Mouse (Mus musculus): Measurements from ENCODE around the gene Cabp7. TPM values are rescaled to one million over a fixed set of nuclear protein-coding genes. Genes with fewer than 3 reads are reported as not detected.

Gene Cabp7
- total and polyA plus RNA-seq, 3 experiments: 0.51 TPM; not detected in 2

GRCm38 (mm10) chr11:4791549-4791948 is 45.0 kb upstream of the Cabp7 start:
- Histone ChIP-seq H3K27ac (ENCODE audit: insufficient read depth, low read depth) (no peak overlapping the region), H3K9ac (ENCODE audit: insufficient read depth, low read depth) (no peak overlapping the region), H3K79me2 (replicated peaks; ENCODE audit: control insufficient read depth, extremely low read depth, insufficient read depth, poor library complexity, severe bottlenecking) (no peaks in the 10 kb centered on the region), H3K4me2 (ENCODE audit: insufficient read depth, low read depth, poor library complexity, severe bottlenecking) (no peak overlapping the region), H3K4me1 (ENCODE audit: control insufficient read depth in 1 of 2, insufficient read depth in 2 of 2) (no peaks in the 10 kb centered on the region), H3K9me3 (replicated peaks; ENCODE audit: low read length) (no peaks in the 10 kb centered on the region), H3K36me3 (replicated peaks in 1 of 2; ENCODE audit: control insufficient read depth in 1 of 2, insufficient read depth in 1 of 2, low read length in 1 of 2) (peaks cover 49 to 91% of the 10 kb centered on the region in 2 experiments), H3K4me3 (replicated peaks in 1 of 3; ENCODE audit: low read depth in 2 of 3, low read length in 2 of 3, poor library complexity in 1 of 3) (no peak overlapping the region), H3K27me3 (replicated peaks) (no peaks in the 10 kb centered on the region)
- no peak for DNase-seq (ENCODE audit: extremely low read depth)
- TF ChIP-seq MAX (IDR thresholded peaks at IDR 0.05; ENCODE audit: low read length) (no peak), KAT2A (IDR thresholded peaks at IDR 0.05; ENCODE audit: insufficient replicate concordance, low read length) (no peak), MEF2A (IDR thresholded peaks at IDR 0.05; ENCODE audit: borderline replicate concordance, low read depth, low read length) (no peak), RAD21 (IDR thresholded peaks at IDR 0.05; ENCODE audit: low read depth, low read length) (no peak), HCFC1 (IDR thresholded peaks at IDR 0.05; ENCODE audit: low read depth, low read length) (no peak), CHD1 (IDR thresholded peaks at IDR 0.05; ENCODE audit: low read depth, low read length) (no peak), JUND (conservative IDR thresholded peaks at IDR 0.05; ENCODE audit: low read depth, low read length) (no peak), NELFE (IDR thresholded peaks at IDR 0.05; ENCODE audit: low read depth, low read length) (no peak), CTCF (conservative IDR thresholded peaks at IDR 0.05 in 1 of 2, IDR thresholded peaks at IDR 0.05 in 1 of 2; ENCODE audit: low read depth in 2 of 2, low read length in 2 of 2) (no peak)
- in situ Hi-C loops (cut with MboI; ENCODE audit: low pct_ligation_motif_present, low pct_unique_long_range_greater_than_20kb, low sequenced_read_pairs): no loop called here
- dilution Hi-C loops (cut with MboI; ENCODE audit: extremely low pct_ligation_motif_present, extremely low pct_unique_long_range_greater_than_20kb, low sequenced_read_pairs): no loop called here

DNA sequence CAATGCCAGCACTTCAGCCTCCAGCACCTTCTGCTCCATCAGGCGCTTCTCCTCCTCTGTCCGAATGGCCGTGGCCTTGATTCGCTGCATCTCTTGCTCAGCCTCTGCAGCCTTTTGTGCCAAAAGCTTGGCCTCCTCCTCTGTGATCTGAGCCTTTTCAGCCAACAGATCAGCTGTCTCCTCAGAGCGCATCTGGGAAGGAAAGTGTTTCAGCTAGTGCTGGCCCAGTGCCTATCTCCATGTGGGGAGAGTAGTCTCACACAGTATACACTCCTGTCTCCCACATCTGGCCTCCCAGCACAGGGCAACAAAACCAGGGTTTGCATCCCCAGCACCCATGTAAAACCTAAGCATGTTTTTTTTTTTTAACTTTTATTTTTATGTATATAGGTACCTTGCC is 43.1 kb upstream of the Cabp7 start:
- H3K9me3 ChIP-seq (replicated peaks; ENCODE audit: low read length): no peaks in the 10 kb centered on the region
- dilution Hi-C loops (cut with MboI; ENCODE audit: extremely low pct_ligation_motif_present, extremely low pct_unique_long_range_greater_than_20kb, low sequenced_read_pairs) (no loop called here), in situ Hi-C loops (cut with MboI; ENCODE audit: low pct_ligation_motif_present, low pct_unique_long_range_greater_than_20kb, low sequenced_read_pairs) (no loop called here)
- DNase-seq (ENCODE audit: extremely low read depth): no peak
- TF ChIP-seq IRF4 (IDR thresholded peaks at IDR 0.05; ENCODE audit: low read depth, low read length) (no peak), SIN3A (IDR thresholded peaks at IDR 0.05; ENCODE audit: low read length) (no peak), PAX5 (IDR thresholded peaks at IDR 0.05; ENCODE audit: low read length) (no peak), ZKSCAN1 (IDR thresholded peaks at IDR 0.05; ENCODE audit: borderline replicate concordance, low read depth, low read length) (no peak), UBTF (IDR thresholded peaks at IDR 0.05; ENCODE audit: low read depth, low read length) (no peak), E2F4 (IDR thresholded peaks at IDR 0.05; ENCODE audit: insufficient replicate concordance, low read depth, low read length) (no peak), GABPA (IDR thresholded peaks at IDR 0.05; ENCODE audit: insufficient replicate concordance, low read depth, low read length) (no peak), POLR2AphosphoS2 (IDR thresholded peaks at IDR 0.05; ENCODE audit: low read depth, low read length) (no peak), CHD2 (IDR thresholded peaks at IDR 0.05; ENCODE audit: low read length) (no peak), BHLHE40 (IDR thresholded peaks at IDR 0.05; ENCODE audit: low read depth, low read length) (no peak), ELF1 (IDR thresholded peaks at IDR 0.05; ENCODE audit: low read depth, low read length) (no peak), JUND (conservative IDR thresholded peaks at IDR 0.05; ENCODE audit: low read depth, low read length) (no peak), USF2 (conservative IDR thresholded peaks at IDR 0.05; ENCODE audit: low read depth, low read length) (no peak), TBP (conservative IDR thresholded peaks at IDR 0.05; ENCODE audit: low read depth, low read length) (no peak), SMC3 (IDR thresholded peaks at IDR 0.05; ENCODE audit: low read depth, low read length) (no peak), NELFE (IDR thresholded peaks at IDR 0.05; ENCODE audit: low read depth, low read length) (no peak), MXI1 (IDR thresholded peaks at IDR 0.05; ENCODE audit: low read depth, low read length) (no peak)
- no peaks in the 10 kb centered on the region for H3K79me2 ChIP-seq (replicated peaks; ENCODE audit: control insufficient read depth, extremely low read depth, insufficient read depth, poor library complexity, severe bottlenecking)
- no peak overlapping the region for H3K4me2 ChIP-seq (ENCODE audit: insufficient read depth, low read depth, poor library complexity, severe bottlenecking)
- H3K27me3 ChIP-seq (replicated peaks): no peaks in the 10 kb centered on the region
- H3K27ac ChIP-seq (ENCODE audit: insufficient read depth, low read depth): no peak overlapping the region
- no peaks in the 10 kb centered on the region for H3K4me1 ChIP-seq (ENCODE audit: control insufficient read depth in 1 of 2, insufficient read depth in 2 of 2)
- H3K9ac ChIP-seq (ENCODE audit: insufficient read depth, low read depth): no peak overlapping the region
- peaks cover 61 to 95% of the 10 kb centered on the region in 2 experiments for H3K36me3 ChIP-seq (replicated peaks in 1 of 2; ENCODE audit: control insufficient read depth in 1 of 2, insufficient read depth in 1 of 2, low read length in 1 of 2)
- H3K4me3 ChIP-seq (replicated peaks in 1 of 3; ENCODE audit: low read depth in 2 of 3, low read length in 2 of 3, poor library complexity in 1 of 3): no peak overlapping the region
